Mouse (Mus musculus): Measurements from ENCODE around the gene Ptprg. TPM values are rescaled to one million over a fixed set of nuclear protein-coding genes. Genes with fewer than 3 reads are reported as not detected.

Gene Ptprg
- polyA plus RNA-seq, 2 experiments, result 0.69 to 1.4 TPM

DNA sequence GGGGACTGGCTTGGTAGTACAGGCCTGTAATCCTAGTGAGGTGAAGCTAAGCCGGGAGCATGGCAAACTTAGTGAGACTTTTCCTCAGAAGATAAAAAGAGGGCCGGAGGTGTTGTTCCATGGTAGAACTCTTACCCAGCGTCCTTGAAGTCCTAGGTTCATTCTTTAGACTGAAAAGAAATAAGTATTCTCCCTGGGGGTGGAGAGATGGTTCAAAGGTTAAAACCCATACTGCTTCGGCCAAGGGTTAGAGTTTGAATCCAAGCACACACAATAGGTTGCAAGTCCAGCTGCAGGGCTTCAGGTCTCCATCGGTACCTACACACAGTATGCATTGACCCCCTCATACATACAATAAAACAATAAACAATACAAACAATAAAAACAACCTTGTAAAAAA is 10.3 kb downstream of the Ptprg start:
- H3K27ac ChIP-seq, result no peak overlapping the region
- H3K9me3 ChIP-seq (ENCODE audit: control insufficient read depth, low read length), result no peaks in the 10 kb centered on the region
- DNase-seq (ENCODE audit: low read depth in 3 of 3, low spot score in 3 of 3), result no peak
- no peak overlapping the region for H3K4me2 ChIP-seq (ENCODE audit: low read depth)
- no peaks in the 10 kb centered on the region for H3K27me3 ChIP-seq (ENCODE audit: control insufficient read depth, insufficient read depth, low read length)
- H3K4me1 ChIP-seq (replicated peaks; ENCODE audit: control insufficient read depth in 2 of 2, insufficient read depth in 2 of 2, low read length in 1 of 2), result no peaks in the 10 kb centered on the region
- no peaks in the 10 kb centered on the region for H3K36me3 ChIP-seq (replicated peaks; ENCODE audit: control insufficient read depth, insufficient read depth, low read depth)
- no peak overlapping the region for H3K4me3 ChIP-seq (ENCODE audit: insufficient read depth in 1 of 2, low read depth in 2 of 2, low read length in 2 of 2)
- no peak overlapping the region for H3K9ac ChIP-seq (replicated peaks)
- no peak for TF ChIP-seq CTCF (IDR thresholded peaks at IDR 0.05; ENCODE audit: low read depth)
- no peak for TF ChIP-seq EP300 (IDR thresholded peaks at IDR 0.05; ENCODE audit: low read depth)
- no peak for ATAC-seq (ENCODE audit: insufficient read depth)
- 65% methylated on average over 5 of the region's 5 CpGs for WGBS (ENCODE audit: insufficient replicate concordance)

DNA sequence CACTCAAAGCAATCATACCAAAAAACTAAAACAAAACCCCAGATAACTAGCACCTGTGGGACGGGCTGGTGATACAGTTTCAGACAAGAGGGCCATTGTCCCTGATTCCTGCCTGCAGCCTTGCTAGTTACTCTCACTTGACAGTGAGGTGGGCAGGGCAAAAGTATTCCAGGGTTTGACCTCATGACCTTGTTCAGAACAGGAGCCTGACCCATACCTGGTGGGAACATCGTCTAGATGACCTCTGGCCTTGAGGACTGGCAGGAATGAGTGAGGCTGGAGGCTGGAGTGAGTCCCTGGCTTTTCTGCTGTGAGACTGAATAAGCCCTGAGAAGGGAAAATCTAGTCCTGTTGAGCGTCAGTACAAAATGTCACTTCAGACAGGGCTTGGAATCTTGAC is 11.1 kb downstream of the Ptprg start:
- no peak overlapping the region for H3K27ac ChIP-seq
- H3K4me3 ChIP-seq (ENCODE audit: insufficient read depth in 1 of 2, low read depth in 2 of 2, low read length in 2 of 2), result no peak overlapping the region
- H3K36me3 ChIP-seq (replicated peaks; ENCODE audit: control insufficient read depth, insufficient read depth, low read depth), result no peaks in the 10 kb centered on the region
- TF ChIP-seq EP300 (IDR thresholded peaks at IDR 0.05; ENCODE audit: low read depth), result no peak
- no peak for TF ChIP-seq CTCF (IDR thresholded peaks at IDR 0.05; ENCODE audit: low read depth)
- no peak for DNase-seq (ENCODE audit: low read depth in 3 of 3, low spot score in 3 of 3)
- WGBS (ENCODE audit: insufficient replicate concordance), result 41% methylated on average over 3 of the region's 3 CpGs
- H3K9me3 ChIP-seq (ENCODE audit: control insufficient read depth, low read length), result no peaks in the 10 kb centered on the region
- H3K27me3 ChIP-seq (ENCODE audit: control insufficient read depth, insufficient read depth, low read length), result no peaks in the 10 kb centered on the region
- ATAC-seq (ENCODE audit: insufficient read depth), result no peak
- no peak overlapping the region for H3K4me2 ChIP-seq (ENCODE audit: low read depth)
- no peak overlapping the region for H3K9ac ChIP-seq (replicated peaks)
- no peaks in the 10 kb centered on the region for H3K4me1 ChIP-seq (replicated peaks; ENCODE audit: control insufficient read depth in 2 of 2, insufficient read depth in 2 of 2, low read length in 1 of 2)

DNA sequence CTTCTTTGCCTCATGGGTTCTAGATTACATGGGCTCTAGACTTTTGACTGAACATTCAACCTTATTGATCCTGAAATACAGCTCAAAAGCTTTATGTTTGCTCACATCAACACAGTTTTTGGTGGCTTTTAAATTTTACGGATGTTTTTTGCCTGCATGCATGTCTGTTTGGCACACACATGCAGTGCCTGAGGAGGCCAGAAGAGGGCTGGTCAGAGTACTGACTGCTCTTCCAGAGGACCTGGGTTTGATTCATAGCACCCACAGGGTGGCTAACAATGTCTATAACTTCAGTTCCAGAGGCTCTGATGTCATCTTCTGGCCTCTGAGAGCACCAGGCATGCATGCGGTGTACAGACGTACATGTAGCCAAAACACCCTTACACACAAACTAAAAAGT is 12.0 kb downstream of the Ptprg start:
- no peaks in the 10 kb centered on the region for H3K9me3 ChIP-seq (ENCODE audit: control insufficient read depth, low read length)
- no peaks in the 10 kb centered on the region for H3K4me1 ChIP-seq (replicated peaks; ENCODE audit: control insufficient read depth in 2 of 2, insufficient read depth in 2 of 2, low read length in 1 of 2)
- no peak overlapping the region for H3K27ac ChIP-seq
- no peaks in the 10 kb centered on the region for H3K36me3 ChIP-seq (replicated peaks; ENCODE audit: control insufficient read depth, insufficient read depth, low read depth)
- H3K4me3 ChIP-seq (ENCODE audit: insufficient read depth in 1 of 2, low read depth in 2 of 2, low read length in 2 of 2), result no peak overlapping the region
- no peak overlapping the region for H3K4me2 ChIP-seq (ENCODE audit: low read depth)
- no peak overlapping the region for H3K9ac ChIP-seq (replicated peaks)
- WGBS (ENCODE audit: insufficient replicate concordance), result 73% methylated on average over 3 of the region's 3 CpGs
- no peaks in the 10 kb centered on the region for H3K27me3 ChIP-seq (ENCODE audit: control insufficient read depth, insufficient read depth, low read length)
- TF ChIP-seq CTCF (IDR thresholded peaks at IDR 0.05; ENCODE audit: low read depth) (no peak), EP300 (IDR thresholded peaks at IDR 0.05; ENCODE audit: low read depth) (no peak)
- DNase-seq (ENCODE audit: low read depth in 3 of 3, low spot score in 3 of 3), result no peak
- ATAC-seq (ENCODE audit: insufficient read depth), result no peak

DNA sequence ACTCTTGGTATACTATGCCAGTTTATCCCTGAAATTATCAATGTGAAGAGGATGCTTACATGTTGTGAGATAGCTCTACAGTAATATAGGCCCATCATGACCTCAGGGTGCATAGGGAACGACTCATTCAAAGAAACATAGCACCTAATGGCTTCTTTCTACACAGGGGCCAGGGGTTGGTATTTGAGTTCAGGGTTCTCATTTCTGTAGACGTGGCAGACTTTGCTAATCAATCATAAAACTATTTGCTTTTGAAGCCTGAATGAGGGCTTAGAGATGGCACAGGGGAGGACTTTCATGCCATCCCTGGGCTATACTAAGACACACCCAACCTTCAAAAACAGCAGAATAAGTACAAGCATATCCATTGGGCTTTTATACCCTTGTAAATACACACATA is 16.4 kb downstream of the Ptprg start:
- Histone ChIP-seq H3K4me3 (ENCODE audit: insufficient read depth in 1 of 2, low read depth in 2 of 2, low read length in 2 of 2) (no peak overlapping the region), H3K9me3 (ENCODE audit: control insufficient read depth, low read length) (no peaks in the 10 kb centered on the region), H3K36me3 (replicated peaks; ENCODE audit: control insufficient read depth, insufficient read depth, low read depth) (no peaks in the 10 kb centered on the region), H3K4me2 (ENCODE audit: low read depth) (no peak overlapping the region), H3K4me1 (replicated peaks; ENCODE audit: control insufficient read depth in 2 of 2, insufficient read depth in 2 of 2, low read length in 1 of 2) (peaks cover 0 to 3% of the 10 kb centered on the region in 2 experiments; a peak in 1 of 4 replicates), H3K27ac (no peak overlapping the region), H3K9ac (replicated peaks) (no peak overlapping the region), H3K27me3 (ENCODE audit: control insufficient read depth, insufficient read depth, low read length) (no peaks in the 10 kb centered on the region)
- DNase-seq (ENCODE audit: low read depth in 3 of 3, low spot score in 3 of 3), result no peak
- WGBS (ENCODE audit: insufficient replicate concordance), result 36% methylated on average over 2 of the region's 2 CpGs
- no peak for ATAC-seq (ENCODE audit: insufficient read depth)
- TF ChIP-seq EP300 (IDR thresholded peaks at IDR 0.05; ENCODE audit: low read depth) (no peak), CTCF (IDR thresholded peaks at IDR 0.05; ENCODE audit: low read depth) (no peak)

DNA sequence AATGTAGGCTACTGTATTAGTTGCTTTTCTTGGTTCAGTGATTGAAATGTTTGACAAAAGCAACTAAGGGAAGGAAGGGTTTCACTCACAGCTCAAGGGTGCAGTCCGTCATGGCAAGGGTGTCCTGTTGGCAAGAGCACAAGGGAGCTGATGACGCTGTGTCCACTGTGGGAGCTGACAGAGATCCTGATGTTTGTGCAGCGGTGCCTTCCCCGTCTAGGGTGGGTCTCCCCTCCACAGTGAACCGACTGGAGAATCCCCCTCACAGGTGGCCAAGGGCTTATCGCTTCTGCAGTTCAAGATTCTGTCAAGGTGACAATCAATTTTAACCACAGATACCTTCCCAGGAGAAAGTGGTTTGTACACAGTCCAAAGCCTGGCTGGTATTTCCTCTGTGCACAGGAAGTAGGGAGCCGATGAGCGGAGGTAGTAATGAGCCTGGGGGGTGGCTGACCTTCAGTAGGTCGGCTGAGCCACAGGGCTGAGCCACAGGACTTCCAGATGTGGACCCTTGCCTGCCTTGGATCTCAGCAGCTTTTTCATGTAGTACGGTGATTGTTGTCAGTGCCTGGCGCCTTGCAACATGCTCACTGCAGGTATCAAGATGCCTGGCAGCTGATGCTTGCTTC is 18.5 kb downstream of the Ptprg start:
- Histone ChIP-seq H3K36me3 (replicated peaks; ENCODE audit: control insufficient read depth, insufficient read depth, low read depth) (no peaks in the 10 kb centered on the region), H3K27me3 (ENCODE audit: control insufficient read depth, insufficient read depth, low read length) (no peaks in the 10 kb centered on the region), H3K27ac (no peak overlapping the region), H3K9me3 (ENCODE audit: control insufficient read depth, low read length) (no peaks in the 10 kb centered on the region), H3K4me3 (ENCODE audit: insufficient read depth in 1 of 2, low read depth in 2 of 2, low read length in 2 of 2) (no peak overlapping the region), H3K9ac (replicated peaks) (no peak overlapping the region), H3K4me1 (replicated peaks; ENCODE audit: control insufficient read depth in 2 of 2, insufficient read depth in 2 of 2, low read length in 1 of 2) (peaks cover 0 to 3% of the 10 kb centered on the region in 2 experiments; a peak in 1 of 4 replicates), H3K4me2 (ENCODE audit: low read depth) (no peak overlapping the region)
- TF ChIP-seq CTCF (IDR thresholded peaks at IDR 0.05; ENCODE audit: low read depth) (no peak), EP300 (IDR thresholded peaks at IDR 0.05; ENCODE audit: low read depth) (no peak)
- 21% methylated on average over 11 of the region's 11 CpGs for WGBS (ENCODE audit: insufficient replicate concordance)
- ATAC-seq (ENCODE audit: insufficient read depth) (no peak), DNase-seq (ENCODE audit: low read depth in 3 of 3, low spot score in 3 of 3) (no peak)
